Mouse (Mus musculus): ENCODE results near the gene Zbtb4. TPM values are rescaled to one million over a fixed set of nuclear protein-coding genes. Genes with fewer than 3 reads are reported as not detected.
A peak's percentile ranks its signal among the peaks of the same experiment; 100 is the strongest.

Gene Zbtb4
- polyA plus RNA-seq, 1 experiment from 2014 or later, result 2.8 TPM

GRCm38 (mm10) chr11:69766872-69767624 lies 1.3 kb downstream of the Zbtb4 start:
- peaks cover 31% of the 10 kb centered on the region for H3K4me1 ChIP-seq
- H3K9ac ChIP-seq, result no peak overlapping the region
- H3K27ac ChIP-seq, result peak overlapping the region; percentile 87
- H3K27me3 ChIP-seq, result no peaks in the 10 kb centered on the region
- peak overlapping the region; percentile 86 for H3K4me3 ChIP-seq (replicated peaks)
- H3K9me3 ChIP-seq (replicated peaks), result no peaks in the 10 kb centered on the region
- no peak for ATAC-seq (replicated peaks; ENCODE audit: low FRiP score)
- H3K4me2 ChIP-seq, result peak overlapping the region; percentile 75
- 55% methylated on average over 13 of the region's 13 CpGs for WGBS
- H3K36me3 ChIP-seq, result no peaks in the 10 kb centered on the region

DNA sequence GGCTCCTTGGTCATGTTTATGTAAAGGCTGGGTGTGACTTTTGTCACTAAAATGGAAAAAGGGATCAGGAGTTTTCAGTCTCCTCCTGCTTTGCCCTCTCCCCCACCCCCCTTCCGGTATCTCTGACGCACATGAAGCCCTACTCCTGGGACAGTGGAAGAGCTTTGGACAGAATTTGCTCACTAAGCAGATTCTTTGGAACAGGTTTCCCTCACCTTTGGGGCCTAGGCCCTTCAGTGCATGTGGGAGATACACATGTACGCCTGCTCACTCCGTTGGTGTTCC lies 1.9 kb downstream of the Zbtb4 start:
- Histone ChIP-seq H3K9me3 (replicated peaks) (no peaks in the 10 kb centered on the region), H3K4me2 (peak overlapping the region; percentile 75), H3K27me3 (no peaks in the 10 kb centered on the region), H3K4me1 (peaks cover 31% of the 10 kb centered on the region), H3K4me3 (replicated peaks) (peak overlapping the region; percentile 86; the same call in 1 of the 2 replicates), H3K27ac (peak overlapping the region; percentile 68), H3K9ac (no peak overlapping the region), H3K36me3 (no peaks in the 10 kb centered on the region)
- ATAC-seq (replicated peaks; ENCODE audit: low FRiP score), result no peak
- 50% methylated on average over 4 of the region's 4 CpGs for WGBS

DNA sequence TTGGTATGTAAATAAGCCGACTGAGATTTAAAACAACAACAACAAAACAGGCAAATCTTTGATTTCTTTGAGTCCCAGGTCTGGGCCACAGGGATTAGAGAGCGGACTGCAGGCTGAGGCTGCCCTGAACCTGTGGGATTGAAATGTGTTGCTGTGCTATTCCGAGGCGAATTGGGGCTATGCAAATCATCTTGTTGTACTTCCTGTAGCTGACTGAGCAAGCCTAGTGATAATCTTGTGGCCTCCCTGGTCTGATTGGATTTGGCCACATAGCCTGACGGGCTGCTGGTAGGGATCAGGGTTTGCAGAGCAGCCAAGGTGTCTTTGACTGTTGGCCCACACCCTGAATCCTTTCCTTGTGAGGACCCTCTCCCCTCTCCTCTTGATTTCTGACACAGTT lies 9.2 kb downstream of the Zbtb4 start:
- no peak overlapping the region for H3K27ac ChIP-seq
- no peaks in the 10 kb centered on the region for H3K9me3 ChIP-seq (replicated peaks)
- no peak overlapping the region for H3K4me3 ChIP-seq (replicated peaks)
- no peak overlapping the region for H3K4me2 ChIP-seq
- H3K36me3 ChIP-seq, result peaks cover 15% of the 10 kb centered on the region; the same call in 1 of the 2 replicates
- H3K27me3 ChIP-seq, result no peaks in the 10 kb centered on the region
- peaks cover 30% of the 10 kb centered on the region for H3K4me1 ChIP-seq
- 63% methylated on average over 5 of the region's 5 CpGs for whole genome bisulfite sequencing
- ATAC-seq (replicated peaks; ENCODE audit: low FRiP score), result no peak
- no peak overlapping the region for H3K9ac ChIP-seq

DNA sequence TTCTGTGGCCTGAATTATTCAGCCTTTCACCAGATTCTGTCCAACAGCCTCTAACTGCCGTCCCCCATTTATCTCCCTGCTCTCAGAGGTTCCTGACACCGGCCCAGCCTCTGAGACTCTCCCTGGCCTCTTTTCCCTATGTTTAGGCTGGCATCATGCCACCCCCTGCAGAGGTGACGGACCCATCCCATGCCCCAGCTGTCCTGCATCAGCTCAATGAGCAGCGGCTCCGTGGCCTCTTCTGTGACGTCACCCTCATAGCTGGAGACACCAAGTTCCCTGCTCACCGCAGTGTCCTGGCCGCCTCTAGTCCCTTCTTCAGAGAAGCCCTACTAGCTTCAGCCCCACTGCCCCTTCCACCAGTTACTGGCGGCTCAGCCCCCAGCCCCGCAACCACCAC lies 10.0 kb downstream of the Zbtb4 start:
- Histone ChIP-seq H3K27me3 (no peaks in the 10 kb centered on the region), H3K27ac (no peak overlapping the region), H3K4me1 (peaks cover 30% of the 10 kb centered on the region), H3K9me3 (replicated peaks) (no peaks in the 10 kb centered on the region), H3K4me3 (replicated peaks) (no peak overlapping the region), H3K36me3 (peaks cover 15% of the 10 kb centered on the region; the same call in 1 of the 2 replicates), H3K4me2 (no peak overlapping the region), H3K9ac (no peak overlapping the region)
- 56% methylated on average over 10 of the region's 10 CpGs for WGBS
- ATAC-seq (replicated peaks; ENCODE audit: low FRiP score), result no peak

- H3K27me3 ChIP-seq, result no peaks in the 10 kb centered on the region
- no peak overlapping the region for H3K9ac ChIP-seq
- no peak overlapping the region for H3K4me3 ChIP-seq (replicated peaks)
- 88% methylated on average over 20 of the region's 20 CpGs for WGBS
- H3K27ac ChIP-seq, result no peak overlapping the region
- no peak for ATAC-seq (replicated peaks; ENCODE audit: low FRiP score)
- H3K9me3 ChIP-seq (replicated peaks), result no peaks in the 10 kb centered on the region
- no peak overlapping the region for H3K4me2 ChIP-seq
- H3K4me1 ChIP-seq, result peaks cover 30% of the 10 kb centered on the region
- peaks cover 15% of the 10 kb centered on the region; the same call in 1 of the 2 replicates for H3K36me3 ChIP-seq
Observed at GRCm38 (mm10) chr11:69776488-69776887, 10.8 kb downstream of the Zbtb4 start.

DNA sequence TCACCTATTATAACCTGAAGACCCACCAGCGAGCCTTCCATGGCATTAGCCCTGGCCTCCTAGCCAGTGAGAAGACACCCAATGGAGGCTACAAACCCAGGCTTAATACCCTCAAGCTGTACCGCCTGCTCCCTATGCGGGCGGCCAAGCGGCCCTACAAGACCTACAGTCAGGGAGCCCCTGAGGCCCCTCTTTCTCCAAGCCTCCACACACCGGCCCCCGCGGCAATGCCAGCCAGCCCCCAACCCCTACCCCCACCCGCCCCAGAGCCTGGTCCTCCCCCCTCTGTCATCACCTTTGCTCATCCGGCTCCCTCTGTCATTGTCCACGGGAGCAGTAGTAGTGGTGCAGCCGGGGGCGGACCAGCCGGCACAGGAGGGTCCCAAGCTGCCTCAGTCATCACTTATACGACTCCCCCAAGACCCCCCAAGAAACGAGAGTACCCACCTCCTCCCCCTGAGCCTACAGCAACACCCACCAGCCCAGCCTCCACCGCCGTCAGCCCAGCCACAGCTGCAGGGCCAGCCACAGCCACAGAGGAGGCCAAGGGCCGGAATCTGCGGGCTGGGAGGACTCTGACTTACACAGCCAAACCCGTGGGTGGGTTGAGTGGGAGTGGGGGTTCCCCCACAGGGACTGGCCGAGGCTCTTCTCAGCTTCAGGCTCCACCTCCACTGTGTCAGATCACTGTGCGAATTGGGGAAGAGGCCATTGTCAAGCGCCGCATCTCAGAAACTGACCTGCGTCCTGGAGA lies 12.0 kb downstream of the Zbtb4 start:
- Histone ChIP-seq H3K4me1 (peaks cover 30% of the 10 kb centered on the region), H3K4me2 (no peak overlapping the region), H3K4me3 (replicated peaks) (no peak overlapping the region), H3K9ac (no peak overlapping the region), H3K27me3 (peaks cover 6% of the 10 kb centered on the region; the same call in 1 of the 2 replicates), H3K36me3 (peaks cover 15% of the 10 kb centered on the region; the same call in 1 of the 2 replicates), H3K27ac (no peak overlapping the region), H3K9me3 (replicated peaks) (no peaks in the 10 kb centered on the region)
- ATAC-seq (replicated peaks; ENCODE audit: low FRiP score), result no peak; the same call in 1 of the 2 replicates
- WGBS, result 46% methylated on average over 26 of the region's 26 CpGs

- Histone ChIP-seq H3K4me2 (peak overlapping the region; percentile 20; the same call in 1 of the 2 replicates), H3K36me3 (peaks cover 15% of the 10 kb centered on the region; the same call in 1 of the 2 replicates), H3K9me3 (replicated peaks) (no peaks in the 10 kb centered on the region), H3K27me3 (peaks cover 6% of the 10 kb centered on the region; the same call in 1 of the 2 replicates), H3K9ac (no peak overlapping the region), H3K4me1 (peaks cover 30% of the 10 kb centered on the region), H3K27ac (no peak overlapping the region; the same call in none of the 2 replicates), H3K4me3 (replicated peaks) (no peak overlapping the region)
- WGBS, result 63% methylated on average over 23 of the region's 23 CpGs
- no peak for ATAC-seq (replicated peaks; ENCODE audit: low FRiP score)
Observed at GRCm38 (mm10) chr11:69778258-69778982, 12.7 kb downstream of the Zbtb4 start.

DNA sequence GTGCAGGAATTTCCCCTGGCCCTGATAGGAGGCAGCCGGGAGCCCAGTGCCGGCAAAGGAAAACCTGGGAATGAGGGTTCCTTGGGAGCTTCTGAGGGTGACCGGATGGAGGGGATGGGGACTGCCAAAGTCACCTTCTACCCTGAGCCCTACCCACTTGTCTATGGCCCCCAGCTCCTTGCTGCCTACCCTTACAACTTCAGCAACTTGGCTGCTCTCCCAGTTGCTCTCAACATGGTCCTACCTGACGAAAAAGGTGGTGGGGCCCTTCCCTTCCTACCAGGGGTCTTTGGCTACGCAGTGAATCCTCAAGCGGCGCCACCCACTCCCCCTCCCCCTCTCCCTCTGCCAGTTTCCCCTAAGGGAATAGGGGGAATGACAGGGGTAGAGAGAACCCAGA lies 13.3 kb downstream of the Zbtb4 start:
- H3K36me3 ChIP-seq, result peaks cover 15% of the 10 kb centered on the region; the same call in 1 of the 2 replicates
- no peak overlapping the region; the same call in 1 of the 2 replicates for H3K27ac ChIP-seq
- ATAC-seq (replicated peaks; ENCODE audit: low FRiP score), result no peak
- WGBS, result 53% methylated on average over 7 of the region's 7 CpGs
- H3K4me2 ChIP-seq, result no peak overlapping the region
- H3K4me3 ChIP-seq (replicated peaks), result no peak overlapping the region
- peaks cover 30% of the 10 kb centered on the region for H3K4me1 ChIP-seq
- no peaks in the 10 kb centered on the region for H3K9me3 ChIP-seq (replicated peaks)
- H3K9ac ChIP-seq, result no peak overlapping the region
- peaks cover 6% of the 10 kb centered on the region; the same call in 1 of the 2 replicates for H3K27me3 ChIP-seq

GRCm38 (mm10) chr11:69781828-69782227 lies 16.1 kb downstream of the Zbtb4 start:
- H3K27me3 ChIP-seq, result peaks cover 6% of the 10 kb centered on the region; the same call in 1 of the 2 replicates
- no peak for ATAC-seq (replicated peaks; ENCODE audit: low FRiP score)
- H3K4me2 ChIP-seq, result no peak overlapping the region
- H3K27ac ChIP-seq, result no peak overlapping the region
- H3K9ac ChIP-seq, result no peak overlapping the region
- no peaks in the 10 kb centered on the region for H3K9me3 ChIP-seq (replicated peaks)
- H3K4me1 ChIP-seq, result peaks cover 29% of the 10 kb centered on the region
- H3K36me3 ChIP-seq, result peaks cover 3% of the 10 kb centered on the region; the same call in 1 of the 2 replicates
- H3K4me3 ChIP-seq (replicated peaks), result no peak overlapping the region
- WGBS, result 28% methylated on average over 4 of the region's 4 CpGs

GRCm38 (mm10) chr11:69784793-69785272 lies 19.1 kb downstream of the Zbtb4 start:
- WGBS, result 35% methylated on average over 15 of the region's 15 CpGs
- no peaks in the 10 kb centered on the region for H3K9me3 ChIP-seq (replicated peaks)
- H3K4me1 ChIP-seq, result peaks cover 8% of the 10 kb centered on the region; the same call in 1 of the 2 replicates
- H3K4me2 ChIP-seq, result peak overlapping the region; percentile 48
- H3K4me3 ChIP-seq (replicated peaks), result peak overlapping the region; percentile 17
- H3K27me3 ChIP-seq, result peaks cover 6% of the 10 kb centered on the region; the same call in 1 of the 2 replicates
- ATAC-seq (replicated peaks; ENCODE audit: low FRiP score), result no peak
- no peak overlapping the region for H3K9ac ChIP-seq
- no peaks in the 10 kb centered on the region for H3K36me3 ChIP-seq
- no peak overlapping the region for H3K27ac ChIP-seq

GRCm38 (mm10) chr11:69787306-69787705 lies 21.6 kb downstream of the Zbtb4 start:
- H3K27me3 ChIP-seq, result 0 out of 2 replicates have a peak, but pooled peaks cover under 1% of the 10 kb centered on the region
- no peak overlapping the region for H3K27ac ChIP-seq
- H3K36me3 ChIP-seq, result no peaks in the 10 kb centered on the region
- no peaks in the 10 kb centered on the region for H3K9me3 ChIP-seq (replicated peaks)
- no peak overlapping the region for H3K4me2 ChIP-seq
- ATAC-seq (replicated peaks; ENCODE audit: low FRiP score), result no peak
- 94% methylated on average over 5 of the region's 5 CpGs for WGBS
- no peak overlapping the region for H3K9ac ChIP-seq
- H3K4me1 ChIP-seq, result peaks cover 8% of the 10 kb centered on the region; the same call in 1 of the 2 replicates
- no peak overlapping the region for H3K4me3 ChIP-seq (replicated peaks)

Measured in kidney, embryonic 15.5 days (tissue).